Mouse (Mus musculus) G1E (cell line): ENCODE results near the gene Tmco4.

ENCODE experiments used
- CTCF ChIP-seq: IDR thresholded peaks from 2 replicates; pipeline ENCODE4 v1.5.1; 2012; ENCODE audit warnings: low read depth, low read length, inconsistent platforms, mixed read lengths
- GATA1 ChIP-seq: IDR thresholded peaks from 2 replicates; pipeline ENCODE4 v1.6.1; 2012; ENCODE audit warnings: borderline replicate concordance, low read length, inconsistent platforms, mixed read lengths
- GATA2 ChIP-seq: IDR thresholded peaks from 2 replicates; pipeline ENCODE4 v1.6.1; 2012; ENCODE audit warnings: low read depth, low read length, inconsistent platforms, borderline replicate concordance
- POLR2AphosphoS5 ChIP-seq: IDR thresholded peaks from 2 replicates; pipeline ENCODE4 v1.6.1; 2012; ENCODE audit warnings: low read depth, low read length, inconsistent platforms; ENCODE audit not compliant: insufficient replicate concordance
- TAL1 ChIP-seq: conservative IDR thresholded peaks from 2 replicates; pipeline ENCODE4 v1.6.1; 2012; ENCODE audit warnings: low read depth, low read length, inconsistent platforms, mixed read lengths

DNA sequence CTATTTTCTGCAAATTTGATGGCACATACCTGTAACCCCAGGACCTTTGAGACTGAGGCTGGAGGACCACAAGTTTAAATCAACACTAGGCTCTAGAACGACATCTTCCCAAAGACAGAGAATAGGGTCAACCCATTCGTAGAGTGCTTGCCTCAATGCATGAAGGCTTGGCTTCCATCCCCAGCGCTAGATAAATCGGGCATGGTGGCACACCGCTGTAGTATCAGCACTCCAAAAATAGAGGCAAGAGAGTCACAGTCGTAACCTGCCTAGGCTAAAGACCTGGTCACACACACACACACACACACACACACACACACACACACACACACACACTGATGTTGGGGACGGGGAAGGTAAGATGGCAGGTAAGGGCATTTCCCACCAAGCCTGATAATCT, 107.6 kb downstream of the Tmco4 start:
- TF ChIP-seq CTCF (no peak), GATA1 (no peak), POLR2AphosphoS5 (no peak), TAL1 (no peak), GATA2 (no peak)
